8 mouse cellular contexts compared by ENCODE assay signal in genomic region chr19:57452492-57453217, GRCm38 (mm10). TPM values are rescaled to one million over a fixed set of nuclear protein-coding genes. Genes with fewer than 3 reads are reported as not detected.
DNase-seq lines count a peak whose midpoint lies in the region; ATAC-seq and TF ChIP-seq lines count a peak whose summit lies in the region.

Trub1 (plus strand) TSS chr19:57452912.

- peak within 1 kb of the TSS; percentile 86 for H3K4me2 ChIP-seq in heart, embryonic 12.5 days
- peak within 1 kb of the TSS; percentile 56 for H3K4me2 ChIP-seq in kidney, postnatal 0 days (ENCODE audit: low read length)
- H3K4me2 ChIP-seq in liver, embryonic 11.5 days: peak within 1 kb of the TSS; percentile 62
- H3K4me2 ChIP-seq in stomach, embryonic 14.5 days (replicated peaks; ENCODE audit: low read depth, low read length): peak within 1 kb of the TSS; percentile 72

- peak within 1 kb of the TSS; percentile 97 for H3K4me3 ChIP-seq in heart, embryonic 12.5 days
- peak within 1 kb of the TSS; percentile 50 for H3K4me3 ChIP-seq in kidney, postnatal 0 days (replicated peaks; ENCODE audit: low read depth, low read length)
- peak within 1 kb of the TSS; percentile 91 for H3K4me3 ChIP-seq in liver, embryonic 11.5 days (ENCODE audit: low read depth, low read length)
- peak within 1 kb of the TSS; percentile 63 for H3K4me3 ChIP-seq in stomach, embryonic 14.5 days (ENCODE audit: low read depth, low read length)

- no peaks in the 10 kb centered on the region for H3K9me3 ChIP-seq in heart, embryonic 12.5 days (replicated peaks)
- no peaks in the 10 kb centered on the region for H3K9me3 ChIP-seq in kidney, postnatal 0 days (replicated peaks; ENCODE audit: low read length)
- H3K9me3 ChIP-seq in liver, embryonic 11.5 days (ENCODE audit: control insufficient read depth, low read length): no peaks in the 10 kb centered on the region
- H3K9me3 ChIP-seq in stomach, embryonic 14.5 days (ENCODE audit: control insufficient read depth, low read depth, low read length): no peaks in the 10 kb centered on the region

- peak within 1 kb of the TSS; percentile 59 for H3K27ac ChIP-seq in heart, embryonic 12.5 days (ENCODE audit: poor library complexity, severe bottlenecking)
- H3K27ac ChIP-seq in kidney, postnatal 0 days: no peak within 1 kb of the TSS
- peak within 1 kb of the TSS; percentile 45; the same call in 1 of the 2 replicates for H3K27ac ChIP-seq in liver, embryonic 11.5 days (ENCODE audit: low read depth, low read length)
- H3K27ac ChIP-seq in stomach, embryonic 14.5 days (ENCODE audit: low read length): peak within 1 kb of the TSS; percentile 35; the same call in 1 of the 2 replicates

- peak within 1 kb of the TSS; percentile 91 for H3K9ac ChIP-seq in heart, embryonic 12.5 days
- H3K9ac ChIP-seq in kidney, postnatal 0 days (ENCODE audit: low read depth, low read length): peak within 1 kb of the TSS; percentile 50
- peak within 1 kb of the TSS; percentile 83 for H3K9ac ChIP-seq in liver, embryonic 11.5 days (ENCODE audit: low read depth, low read length)
- H3K9ac ChIP-seq in stomach, embryonic 14.5 days (replicated peaks; ENCODE audit: low read depth, low read length): peak within 1 kb of the TSS; percentile 63

- H3K36me3 ChIP-seq in heart, embryonic 12.5 days: no peaks in the 10 kb centered on the region
- no peaks in the 10 kb centered on the region for H3K36me3 ChIP-seq in kidney, postnatal 0 days (ENCODE audit: insufficient read depth, low read length)
- no peaks in the 10 kb centered on the region for H3K36me3 ChIP-seq in liver, embryonic 11.5 days (ENCODE audit: control insufficient read depth, insufficient read depth, low read length)
- no peaks in the 10 kb centered on the region for H3K36me3 ChIP-seq in stomach, embryonic 14.5 days (ENCODE audit: control insufficient read depth, insufficient read depth, low read length)

- ATAC-seq in erythroid progenitor cell, adult 5-6 weeks (replicated peaks; ENCODE audit: low FRiP score, poor library complexity, severe bottlenecking): peak; percentile 89
- peak; percentile 95 for ATAC-seq in heart, embryonic 12.5 days (ENCODE audit: insufficient number of reproducible peaks, low FRiP score)
- peak; percentile 96 for ATAC-seq in kidney, postnatal 0 days (replicated peaks; ENCODE audit: low FRiP score, low read depth)
- ATAC-seq in liver, embryonic 11.5 days (replicated peaks; ENCODE audit: low FRiP score): peak; percentile 97
- ATAC-seq in stomach, embryonic 14.5 days (ENCODE audit: insufficient number of reproducible peaks, insufficient read depth, low FRiP score, low read depth): peak; percentile 93

- no peak for TF ChIP-seq CTCF in kidney, postnatal 0 days (IDR thresholded peaks at IDR 0.05; ENCODE audit: low read depth)

- DNase-seq in CD4-positive, CD25-positive, alpha-beta regulatory T cell, adult 2 months (ENCODE audit: low read depth, low spot score): peak; percentile 90
- DNase-seq in brain, embryonic 18.5 days (ENCODE audit: low read depth, low spot score): peak; percentile 81
- DNase-seq in kidney, postnatal 0 days (ENCODE audit: low spot score): peak; percentile 92
- DNase-seq in liver, embryonic 11.5 days (ENCODE audit: low spot score): peak; percentile 80
- peak; percentile 88 for DNase-seq in naive thymus-derived CD4-positive, alpha-beta T cell, adult 2 months (ENCODE audit: low read depth)

- WGBS in heart, embryonic 12.5 days: 4% methylated on average over 26 of the region's 26 CpGs
- 4% methylated on average over 26 of the region's 26 CpGs for WGBS in kidney, postnatal 0 days
- 4% methylated on average over 26 of the region's 26 CpGs for WGBS in liver, embryonic 11.5 days
- WGBS in stomach, embryonic 14.5 days: 5% methylated on average over 26 of the region's 26 CpGs

- H3K4me1 ChIP-seq in heart, embryonic 12.5 days (replicated peaks): peaks cover 8% of the 10 kb centered on the region; the same call in 1 of the 2 replicates
- H3K4me1 ChIP-seq in kidney, postnatal 0 days (replicated peaks; ENCODE audit: insufficient read depth, low read length): peaks cover 4% of the 10 kb centered on the region; the same call in 1 of the 2 replicates
- peaks cover 6% of the 10 kb centered on the region for H3K4me1 ChIP-seq in liver, embryonic 11.5 days (replicated peaks; ENCODE audit: control insufficient read depth, insufficient read depth, low read length)
- peaks cover 9% of the 10 kb centered on the region for H3K4me1 ChIP-seq in stomach, embryonic 14.5 days (ENCODE audit: control insufficient read depth, insufficient read depth, low read length)

- no peaks in the 10 kb centered on the region for H3K27me3 ChIP-seq in heart, embryonic 12.5 days (replicated peaks)
- no peaks in the 10 kb centered on the region for H3K27me3 ChIP-seq in kidney, postnatal 0 days (ENCODE audit: insufficient read depth, low read length)
- no peaks in the 10 kb centered on the region for H3K27me3 ChIP-seq in liver, embryonic 11.5 days (replicated peaks; ENCODE audit: control insufficient read depth, insufficient read depth, low read length)
- H3K27me3 ChIP-seq in stomach, embryonic 14.5 days (ENCODE audit: control insufficient read depth, insufficient read depth, low read length): no peaks in the 10 kb centered on the region

RNA-seq across cellular contexts. Expression of gene Trub1, which starts in this region (rescaled TPM):
- not detected in 2 replicates for total RNA-seq in erythroid progenitor cell, adult 5-6 weeks (2015; ENCODE audit: low replicate concordance)
- 2.7 TPM in 1 of 2 replicates, not detected in the other for total RNA-seq in erythroid progenitor cell, adult 5-6 weeks (2017; ENCODE audit: low replicate concordance)
- 11.2 and 12.4 TPM in 2 replicates for polyA plus RNA-seq in heart, embryonic 12.5 days (2016; fragmentation: Nextera tagmentation; extraction: Ambion mirVana)
- 24.8 and 25.5 TPM in 2 replicates for polyA plus RNA-seq in kidney, postnatal 0 days (2015; fragmentation: Nextera tagmentation; extraction: Ambion mirVana)
- polyA plus RNA-seq in liver, embryonic 11.5 days (2014; fragmentation: Nextera tagmentation; extraction: Ambion mirVana): 27.5 and 28.9 TPM in 2 replicates
- 25.9 and 31.0 TPM in 2 replicates for polyA plus RNA-seq in stomach, embryonic 14.5 days (2014; fragmentation: Nextera tagmentation; extraction: Ambion mirVana)
